Mouse (Mus musculus) heart, embryonic 10.5 days (tissue): Measurements from ENCODE around the gene Pagr1a. TPM values are rescaled to one million over a fixed set of nuclear protein-coding genes. Genes with fewer than 3 reads are reported as not detected.

Experiments
- DNase-seq: peaks from one replicate; pipeline ENCODE4 v3.0.0-alpha.2; 2017; ENCODE audit warnings: low spot score
- H3K27ac ChIP-seq: fragments of 300-500 bp; sonication (generic); 2 replicates; pipeline ENCODE4 v1.5.1; 2016; ENCODE audit warnings: mild to moderate bottlenecking
- H3K27me3 ChIP-seq: fragments of 300-500 bp; sonication (generic); 2 replicates; pipeline ENCODE4 v1.6.1; 2016; ENCODE audit warnings: mild to moderate bottlenecking; ENCODE audit not compliant: poor library complexity, insufficient read depth, severe bottlenecking
- H3K36me3 ChIP-seq: fragments of 300-500 bp; sonication (generic); 2 replicates; pipeline ENCODE4 v1.6.1; 2016; ENCODE audit warnings: mild to moderate bottlenecking, moderate library complexity
- H3K4me1 ChIP-seq: fragments of 300-500 bp; sonication (generic); 2 replicates; pipeline ENCODE4 v1.6.1; 2016; ENCODE audit warnings: mild to moderate bottlenecking
- H3K4me3 ChIP-seq: fragments of 300-500 bp; sonication (generic); 2 replicates; pipeline ENCODE4 v1.5.1; 2016; ENCODE audit warnings: mild to moderate bottlenecking, moderate library complexity
- H3K9me3 ChIP-seq: fragments of 300-500 bp; sonication (generic); 2 replicates; pipeline ENCODE4 v1.6.1; 2016; ENCODE audit warnings: mild to moderate bottlenecking, moderate library complexity
- WGBS: fragments of 180-500 bp; shearing (Covaris S2); methylation state at CpG from one replicate; pipeline ENCODE4 v1.1.7; 2016; 5-methylcytosine and 5-hydroxymethylcytosine counted together
- polyA plus RNA-seq: library from polyadenylated mRNA; unstranded; fragments of >200 nt; fragmentation: Nextera tagmentation; extraction: Ambion mirVana; gene quantifications from 2 replicates; pipeline ENCODE4 v1.2.1, GENCODE M21; 2016

Gene Pagr1a
- polyA plus RNA-seq, 1 experiment from 2014 or later, result 99.6 TPM

DNA sequence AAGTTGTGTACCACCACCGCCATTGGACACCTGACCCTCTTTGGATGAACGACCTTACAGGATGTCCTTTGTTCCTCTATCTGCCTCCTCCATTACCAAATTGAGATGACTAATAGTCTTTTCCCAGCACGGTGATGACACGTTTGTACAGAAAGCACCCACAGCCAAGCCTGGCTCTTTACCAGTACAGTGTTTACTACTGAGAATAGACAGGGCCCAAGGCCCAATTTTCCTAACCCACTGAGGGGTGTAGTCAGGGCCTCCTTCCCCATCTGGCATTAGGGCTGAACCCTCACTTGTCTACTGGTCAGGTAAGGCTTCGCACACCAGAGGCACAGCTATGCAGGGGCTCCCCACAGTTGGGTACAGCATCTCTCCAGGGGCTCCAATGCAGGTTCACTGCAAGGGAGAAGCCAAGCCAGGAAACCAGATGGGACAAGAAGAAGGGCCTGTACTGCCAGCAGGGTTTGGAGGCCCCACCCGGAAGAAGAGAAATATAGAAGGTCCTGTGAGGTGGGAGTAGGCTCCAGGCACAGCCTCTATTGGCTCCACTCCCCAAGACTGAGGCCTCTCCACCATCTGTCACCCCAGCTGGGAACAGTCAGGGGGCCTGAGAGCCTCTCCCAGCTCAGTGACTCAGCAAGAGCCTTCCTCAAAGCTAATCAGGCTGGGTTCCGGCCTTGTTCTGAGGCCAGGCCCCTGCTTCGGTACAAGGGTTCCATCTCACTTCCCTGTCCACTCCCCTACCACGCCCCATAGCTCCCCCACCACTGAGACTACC is 8.7 kb downstream of the Pagr1a start:
- WGBS, result 36% methylated on average over 9 of the region's 9 CpGs
- Histone ChIP-seq H3K27ac (peak overlapping the region; percentile 57), H3K4me1 (peaks cover 27% of the 10 kb centered on the region), H3K4me3 (no peak overlapping the region), H3K9me3 (no peaks in the 10 kb centered on the region), H3K36me3 (peaks cover 12% of the 10 kb centered on the region), H3K27me3 (no peaks in the 10 kb centered on the region)
- DNase-seq, result peak; percentile 93

DNA sequence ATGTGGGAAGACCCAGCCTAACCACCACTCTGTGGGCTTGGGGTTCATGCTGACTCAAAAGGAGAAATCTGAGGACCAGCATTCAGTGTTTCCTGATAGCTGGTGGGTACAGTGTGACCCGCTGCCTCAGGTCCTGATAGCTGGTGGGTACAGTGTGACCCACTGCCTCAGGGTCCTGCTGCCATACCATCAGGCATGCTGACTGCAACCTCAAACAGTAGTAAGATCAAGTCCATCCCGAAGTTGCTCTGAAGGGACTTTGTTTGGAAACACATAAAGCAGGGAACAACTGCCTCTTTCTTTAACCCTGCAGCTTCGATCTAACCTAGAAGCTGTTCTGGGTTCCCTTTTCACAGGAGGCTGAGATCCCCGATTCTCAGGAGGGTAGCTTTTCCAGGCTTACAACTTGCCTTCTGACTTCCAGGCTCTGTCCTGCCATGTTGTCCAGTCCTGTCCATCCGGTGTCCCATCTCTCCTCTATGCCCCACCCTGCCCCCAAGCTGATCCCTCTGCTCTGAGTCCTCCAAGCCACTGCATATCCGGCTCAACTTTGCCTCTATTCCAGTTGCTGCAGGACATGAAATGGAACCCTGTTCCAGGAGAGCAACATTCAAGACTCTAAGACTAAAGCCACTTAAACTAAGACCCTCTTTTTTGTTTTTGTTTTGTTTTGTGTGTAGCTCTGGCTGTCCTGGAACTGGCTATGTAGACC is 9.7 kb downstream of the Pagr1a start:
- Histone ChIP-seq H3K27me3 (no peaks in the 10 kb centered on the region), H3K9me3 (no peaks in the 10 kb centered on the region), H3K27ac (no peak overlapping the region), H3K4me1 (peaks cover 20% of the 10 kb centered on the region), H3K4me3 (no peak overlapping the region), H3K36me3 (peaks cover 3% of the 10 kb centered on the region)
- no peak for DNase-seq
- 83% methylated on average over 6 of the region's 6 CpGs for WGBS

DNA sequence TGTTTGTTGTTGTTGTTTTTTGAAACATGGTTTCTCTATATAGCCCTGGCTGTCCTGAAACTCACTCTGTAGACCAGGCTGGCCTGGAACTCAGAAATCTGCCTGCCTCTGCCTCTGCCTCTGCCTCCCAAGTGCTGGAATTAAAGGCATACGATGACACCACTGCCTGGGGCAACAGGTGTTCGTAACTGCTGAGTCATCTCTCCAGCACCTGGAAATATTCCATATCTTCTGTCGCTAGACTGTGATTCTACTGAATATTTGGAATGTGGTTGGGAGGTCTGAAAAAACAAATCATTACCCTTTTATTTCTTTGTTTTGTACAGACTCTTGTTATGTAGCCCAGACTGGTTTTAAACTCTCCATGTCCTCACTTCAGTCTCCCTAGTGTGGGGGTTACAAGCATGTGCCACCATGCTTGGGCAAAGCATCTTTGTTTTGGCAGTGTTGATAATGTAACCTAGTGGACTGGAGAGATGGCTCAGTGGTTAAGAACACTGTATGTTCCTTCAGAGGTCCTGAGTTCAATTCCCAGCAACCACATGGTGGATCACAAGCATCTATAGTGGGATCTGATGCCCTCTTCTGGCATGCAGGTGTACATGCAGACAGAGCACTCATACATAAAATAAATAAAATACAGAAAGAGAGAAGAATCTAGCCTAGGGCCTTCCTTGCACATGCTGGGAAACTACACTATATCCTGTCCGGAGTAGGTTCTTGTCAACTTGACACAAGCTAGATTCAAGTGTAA is 12.9 kb downstream of the Pagr1a start:
- 79% methylated on average over 4 of the region's 4 CpGs for WGBS

DNA sequence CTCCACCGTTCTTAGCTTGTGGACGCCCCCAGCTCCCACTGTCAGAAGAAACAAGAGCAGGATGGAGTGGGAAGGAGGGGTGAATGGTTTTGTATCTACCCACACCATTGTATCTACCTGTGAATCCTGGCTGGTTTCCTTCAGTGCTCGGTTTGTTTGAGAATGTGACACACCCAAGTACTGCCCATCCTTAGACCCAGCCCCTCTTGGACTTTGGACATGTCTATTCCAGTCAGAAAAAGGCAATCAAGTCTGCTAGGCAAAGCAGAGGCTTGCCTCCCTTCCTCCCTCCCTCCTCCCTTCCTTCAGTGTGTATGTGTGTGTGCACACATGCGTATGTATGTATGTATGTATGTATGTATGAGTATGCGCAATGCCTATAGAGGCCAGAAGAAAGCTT is 13.5 kb downstream of the Pagr1a start:
- no peaks in the 10 kb centered on the region for H3K27me3 ChIP-seq
- H3K4me3 ChIP-seq, result no peak overlapping the region
- DNase-seq, result no peak
- no peaks in the 10 kb centered on the region for H3K9me3 ChIP-seq
- H3K27ac ChIP-seq, result no peak overlapping the region
- 86% methylated on average over 5 of the region's 5 CpGs for WGBS
- H3K36me3 ChIP-seq, result 0 out of 2 replicates have a peak, but pooled peaks cover 3% of the 10 kb centered on the region
- H3K4me1 ChIP-seq, result peaks cover 12% of the 10 kb centered on the region

More for the DNA sequence above, 12.9 kb downstream of the Pagr1a start:
- Histone ChIP-seq H3K27ac (no peak overlapping the region), H3K9me3 (no peaks in the 10 kb centered on the region), H3K27me3 (no peaks in the 10 kb centered on the region), H3K4me1 (peaks cover 18% of the 10 kb centered on the region), H3K36me3 (0 out of 2 replicates have a peak, but pooled peaks cover 3% of the 10 kb centered on the region), H3K4me3 (no peak overlapping the region)
- DNase-seq, result no peak

GRCm38 (mm10) chr7:126999568-126999967 is 17.6 kb downstream of the Pagr1a start:
- H3K27me3 ChIP-seq, result no peaks in the 10 kb centered on the region
- H3K27ac ChIP-seq, result no peak overlapping the region
- H3K9me3 ChIP-seq, result no peaks in the 10 kb centered on the region
- H3K4me3 ChIP-seq, result no peak overlapping the region
- no peak for DNase-seq
- 68% methylated on average over 10 of the region's 10 CpGs for WGBS
- H3K36me3 ChIP-seq, result peaks cover 10% of the 10 kb centered on the region; the same call in 1 of the 2 replicates
- H3K4me1 ChIP-seq, result no peaks in the 10 kb centered on the region

DNA sequence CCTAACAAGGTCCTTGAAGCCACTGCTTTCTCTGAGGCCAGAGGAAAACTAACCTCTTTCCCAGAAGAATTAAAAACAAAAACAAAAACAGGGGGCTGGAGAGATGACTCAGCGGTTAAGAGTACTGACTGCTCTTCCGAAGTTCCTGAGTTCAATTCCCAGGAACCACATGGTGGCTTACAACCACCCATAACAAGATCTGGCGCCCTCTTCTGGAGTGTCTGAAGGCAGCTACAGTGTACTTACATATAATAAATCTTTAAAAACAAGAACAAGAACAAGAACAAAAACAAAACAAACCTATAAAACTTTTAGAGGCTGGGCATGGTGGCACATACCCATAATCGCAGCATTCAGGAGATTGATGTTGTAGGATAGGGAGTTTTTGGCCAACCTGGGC is 20.7 kb downstream of the Pagr1a start:
- Histone ChIP-seq H3K9me3 (no peaks in the 10 kb centered on the region), H3K4me1 (no peaks in the 10 kb centered on the region), H3K36me3 (peaks cover 9% of the 10 kb centered on the region; the same call in 1 of the 2 replicates), H3K27ac (no peak overlapping the region), H3K27me3 (no peaks in the 10 kb centered on the region), H3K4me3 (no peak overlapping the region)
- DNase-seq, result no peak
- 79% methylated on average over 4 of the region's 4 CpGs for WGBS

- DNase-seq, result no peak
- Histone ChIP-seq H3K27me3 (peaks cover 19% of the 10 kb centered on the region; the same call in 1 of the 2 replicates), H3K27ac (no peak overlapping the region), H3K4me1 (0 out of 2 replicates have a peak, but pooled peaks cover 12% of the 10 kb centered on the region), H3K9me3 (no peaks in the 10 kb centered on the region), H3K36me3 (peaks cover 6% of the 10 kb centered on the region; the same call in 1 of the 2 replicates), H3K4me3 (no peak overlapping the region)
- 66% methylated on average over 8 of the region's 8 CpGs for WGBS
These were observed 28.3 kb downstream of the Pagr1a start for GRCm38 (mm10) chr7:126988816-126989215.

GRCm38 (mm10) chr7:126986319-126986718 is 30.8 kb downstream of the Pagr1a start:
- peaks cover 6% of the 10 kb centered on the region; the same call in 1 of the 2 replicates for H3K36me3 ChIP-seq

DNA sequence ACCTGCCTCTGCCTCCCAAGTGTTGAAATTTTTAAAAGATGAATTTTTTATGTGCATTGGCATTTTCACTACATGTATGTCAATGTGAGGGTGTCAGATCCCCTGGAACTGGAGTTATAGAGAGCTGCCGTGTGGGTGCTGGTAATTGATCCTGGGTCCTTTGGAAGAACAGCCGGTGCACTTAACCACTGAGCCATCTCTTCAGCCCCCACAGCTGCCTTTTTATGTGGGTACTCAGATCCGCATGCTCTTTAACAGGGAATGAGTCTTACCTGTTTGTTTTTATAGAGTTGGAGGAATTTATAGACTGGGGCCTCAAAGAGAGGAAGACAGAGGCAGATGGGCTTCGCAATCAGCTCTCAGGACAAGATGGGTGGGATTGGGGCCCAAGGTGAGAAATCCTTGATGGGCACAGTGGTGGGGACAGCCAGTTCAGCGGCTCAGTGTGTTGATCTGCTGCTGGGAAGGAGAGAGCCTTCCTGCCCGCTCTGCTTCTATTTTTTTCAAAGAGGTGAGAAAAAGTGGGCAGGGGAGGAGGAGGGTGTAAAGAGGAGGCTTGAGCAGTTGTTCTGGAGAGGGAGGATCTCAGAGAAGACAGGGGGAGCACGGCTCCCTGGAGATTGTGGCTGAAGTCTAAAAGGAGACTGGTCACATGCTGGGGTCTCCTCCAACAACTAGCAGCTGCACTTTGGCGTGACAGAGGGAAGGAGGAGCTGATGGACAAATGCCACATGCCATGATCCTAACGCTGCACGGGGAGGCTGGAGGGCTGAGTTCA is 32.3 kb downstream of the Pagr1a start:
- H3K4me1 ChIP-seq, result 0 out of 2 replicates have a peak, but pooled peaks cover 12% of the 10 kb centered on the region
- H3K27ac ChIP-seq, result 0 out of 2 replicates have a peak overlapping the region, but pooled peaks have one; percentile 3
- H3K27me3 ChIP-seq, result peaks cover 19% of the 10 kb centered on the region; the same call in 1 of the 2 replicates
- no peak for DNase-seq
- H3K4me3 ChIP-seq, result no peak overlapping the region
- 41% methylated on average over 10 of the region's 10 CpGs for WGBS
- peaks cover 20% of the 10 kb centered on the region for H3K36me3 ChIP-seq
- no peaks in the 10 kb centered on the region for H3K9me3 ChIP-seq

More at GRCm38 (mm10) chr7:126986319-126986718, 30.8 kb downstream of the Pagr1a start:
- Histone ChIP-seq H3K4me1 (0 out of 2 replicates have a peak, but pooled peaks cover 12% of the 10 kb centered on the region), H3K9me3 (no peaks in the 10 kb centered on the region), H3K27ac (no peak overlapping the region), H3K27me3 (peaks cover 19% of the 10 kb centered on the region; the same call in 1 of the 2 replicates), H3K4me3 (no peak overlapping the region)
- 37% methylated on average over 9 of the region's 9 CpGs for WGBS
- no peak for DNase-seq

GRCm38 (mm10) chr7:126983113-126983512 is 34.0 kb downstream of the Pagr1a start:
- 73% methylated on average over 7 of the region's 7 CpGs for WGBS
- peaks cover 31% of the 10 kb centered on the region for H3K36me3 ChIP-seq
- H3K9me3 ChIP-seq, result no peaks in the 10 kb centered on the region
- H3K27me3 ChIP-seq, result peaks cover 6% of the 10 kb centered on the region; the same call in 1 of the 2 replicates
- no peak overlapping the region for H3K27ac ChIP-seq
- H3K4me3 ChIP-seq, result no peak overlapping the region
- DNase-seq, result no peak
- 0 out of 2 replicates have a peak, but pooled peaks cover 15% of the 10 kb centered on the region for H3K4me1 ChIP-seq

- 71% methylated on average over 4 of the region's 4 CpGs for WGBS
- Histone ChIP-seq H3K27me3 (peaks cover under 1% of the 10 kb centered on the region; the same call in 1 of the 2 replicates), H3K9me3 (no peaks in the 10 kb centered on the region), H3K4me3 (no peak overlapping the region), H3K27ac (no peak overlapping the region), H3K36me3 (peaks cover 36% of the 10 kb centered on the region), H3K4me1 (peaks cover 18% of the 10 kb centered on the region)
- no peak for DNase-seq
These were observed 35.1 kb downstream of the Pagr1a start for GRCm38 (mm10) chr7:126982054-126982453.

DNA sequence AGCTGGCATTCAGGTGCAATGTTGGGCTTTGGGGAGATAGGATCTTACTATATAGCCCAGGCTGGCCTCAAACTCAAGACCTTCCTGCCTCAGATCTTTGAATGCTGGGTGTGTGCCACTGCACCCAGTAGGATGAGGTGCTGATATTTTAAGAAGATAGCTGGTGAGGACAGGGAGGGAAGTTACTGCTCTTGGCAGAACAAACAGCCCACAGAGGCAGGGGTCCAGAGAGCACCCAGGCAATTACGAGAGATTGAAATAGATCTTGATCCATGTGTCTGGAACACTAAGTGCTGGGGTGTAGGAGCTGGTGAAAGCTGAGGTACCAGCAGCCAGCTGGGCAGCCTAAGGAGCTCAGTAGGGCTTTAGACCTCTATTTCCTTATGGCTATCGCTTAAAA is 35.6 kb downstream of the Pagr1a start:
- DNase-seq, result no peak
- peaks cover 21% of the 10 kb centered on the region for H3K4me1 ChIP-seq
- H3K36me3 ChIP-seq, result peaks cover 36% of the 10 kb centered on the region
- no peaks in the 10 kb centered on the region for H3K27me3 ChIP-seq
- 77% methylated on average over 2 of the region's 2 CpGs for WGBS
- no peaks in the 10 kb centered on the region for H3K9me3 ChIP-seq
- no peak overlapping the region for H3K4me3 ChIP-seq
- no peak overlapping the region for H3K27ac ChIP-seq
